23 mouse cellular contexts compared by ENCODE assay signal in the genomic region with DNA sequence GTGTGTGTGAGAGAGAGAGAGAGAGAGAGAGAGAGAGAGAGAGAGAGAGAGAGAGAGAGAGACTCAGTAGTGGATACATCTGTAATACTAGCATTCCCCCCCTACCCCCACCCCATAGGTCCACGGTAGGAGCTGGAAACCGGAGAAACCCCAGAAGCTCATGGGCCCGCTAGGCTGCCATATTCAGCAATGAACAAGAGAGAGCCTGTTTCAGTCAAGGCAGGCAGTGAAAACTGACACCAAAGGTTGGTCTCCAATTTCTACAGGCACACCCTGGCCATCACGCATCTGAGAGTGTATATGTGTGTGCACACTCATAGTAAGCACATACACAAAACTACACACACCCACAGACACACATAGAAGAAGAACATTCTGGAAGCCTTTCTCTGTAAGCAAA.
A peak's percentile ranks its signal among the peaks of the same experiment; 100 is the strongest.
DNase-seq lines count a peak whose midpoint lies in the region; ATAC-seq and TF ChIP-seq lines count a peak whose summit lies in the region.
"Had no signal": no experiment of that assay in that cellular context is flagged by ENCODE, and none has a peak within 500 bp of the region (broad histone marks: within the 10 kb centered on the region; RNA-seq: fewer than 3 reads in every experiment).

No protein-coding gene starts in this region.

- H3K9me3 ChIP-seq in limb, embryonic 11.5 days (ENCODE audit: control insufficient read depth, low read length): no peaks in the 10 kb centered on the region
- H3K9me3 ChIP-seq in limb, embryonic 10.5 days (replicated peaks): no peaks in the 10 kb centered on the region
- H3K9me3 ChIP-seq in embryonic facial prominence, embryonic 10.5 days: no peaks in the 10 kb centered on the region
- H3K9me3 ChIP-seq in limb, embryonic 14.5 days (ENCODE audit: control insufficient read depth, low read length): no peaks in the 10 kb centered on the region
- H3K9me3 ChIP-seq in midbrain, postnatal 0 days (ENCODE audit: low read length): no peaks in the 10 kb centered on the region
- H3K9me3 ChIP-seq: embryonic facial prominence, embryonic 15.5 days; forebrain, embryonic 10.5 days; heart, embryonic 13.5 days; hindbrain, embryonic 12.5 days; intestine, embryonic 15.5 days had no signal

- no peak overlapping the region for H3K27ac ChIP-seq in limb, embryonic 11.5 days (replicated peaks; ENCODE audit: low read depth, low read length)
- no peak overlapping the region; the same call in 1 of the 2 replicates for H3K27ac ChIP-seq in limb, embryonic 10.5 days
- no peak overlapping the region for H3K27ac ChIP-seq in embryonic facial prominence, embryonic 10.5 days (replicated peaks)
- no peak overlapping the region for H3K27ac ChIP-seq in limb, embryonic 14.5 days (replicated peaks; ENCODE audit: low read depth, low read length)
- H3K27ac ChIP-seq in midbrain, postnatal 0 days (ENCODE audit: low read depth, low read length): no peak overlapping the region
- H3K27ac ChIP-seq: embryonic facial prominence, embryonic 15.5 days; forebrain, embryonic 10.5 days; heart, adult 2 months; heart, embryonic 13.5 days; hindbrain, embryonic 12.5 days; hindbrain, postnatal 0 days; intestine, embryonic 15.5 days had no signal

- H3K4me3 ChIP-seq in limb, embryonic 11.5 days (ENCODE audit: low read depth, low read length): no peak overlapping the region
- H3K4me3 ChIP-seq in limb, embryonic 10.5 days: no peak overlapping the region
- H3K4me3 ChIP-seq in embryonic facial prominence, embryonic 10.5 days: no peak overlapping the region
- H3K4me3 ChIP-seq in limb, embryonic 14.5 days (replicated peaks; ENCODE audit: low read length): no peak overlapping the region
- no peak overlapping the region for H3K4me3 ChIP-seq in midbrain, postnatal 0 days (ENCODE audit: low read depth, low read length)
- H3K4me3 ChIP-seq: embryonic facial prominence, embryonic 15.5 days; erythroblast, embryonic 14.5 days; forebrain, embryonic 10.5 days; heart, adult 2 months; heart, embryonic 13.5 days; hindbrain, embryonic 12.5 days; intestine, embryonic 15.5 days had no signal

- H3K4me2 ChIP-seq in limb, embryonic 11.5 days (ENCODE audit: low read depth, severe bottlenecking): no peak overlapping the region
- H3K4me2 ChIP-seq in limb, embryonic 14.5 days (replicated peaks; ENCODE audit: low read depth, low read length, severe bottlenecking): no peak overlapping the region
- no peak overlapping the region for H3K4me2 ChIP-seq in midbrain, postnatal 0 days (ENCODE audit: low read depth, low read length, poor library complexity, severe bottlenecking)
- H3K4me2 ChIP-seq: embryonic facial prominence, embryonic 15.5 days; hindbrain, embryonic 12.5 days; intestine, embryonic 15.5 days had no signal

- H3K27me3 ChIP-seq in limb, embryonic 11.5 days (ENCODE audit: control insufficient read depth, insufficient read depth, low read length): no peaks in the 10 kb centered on the region
- H3K27me3 ChIP-seq in limb, embryonic 10.5 days (ENCODE audit: low read depth, poor library complexity, severe bottlenecking): no peaks in the 10 kb centered on the region
- no peaks in the 10 kb centered on the region for H3K27me3 ChIP-seq in embryonic facial prominence, embryonic 10.5 days (replicated peaks; ENCODE audit: low read depth, poor library complexity, severe bottlenecking)
- no peaks in the 10 kb centered on the region for H3K27me3 ChIP-seq in limb, embryonic 14.5 days (ENCODE audit: control insufficient read depth, insufficient read depth, low read length)
- no peaks in the 10 kb centered on the region for H3K27me3 ChIP-seq in midbrain, postnatal 0 days (ENCODE audit: insufficient read depth, low read length)
- H3K27me3 ChIP-seq: embryonic facial prominence, embryonic 15.5 days; heart, embryonic 13.5 days; hindbrain, embryonic 12.5 days; intestine, embryonic 15.5 days had no signal

- peak; percentile 68 for ATAC-seq in limb, embryonic 11.5 days (ENCODE audit: insufficient number of reproducible peaks, low FRiP score, low TSS enrichment, low read depth)
- ATAC-seq in limb, embryonic 14.5 days (ENCODE audit: low FRiP score, low read depth): peak; percentile 44; the same call in 1 of the 2 replicates
- no peak for ATAC-seq in midbrain, postnatal 0 days (ENCODE audit: low FRiP score)
- ATAC-seq: forebrain, embryonic 14.5 days; hindbrain, postnatal 0 days; intestine, embryonic 15.5 days had no signal

- no peaks in the 10 kb centered on the region for H3K36me3 ChIP-seq in limb, embryonic 11.5 days (ENCODE audit: control insufficient read depth, insufficient read depth, low read length)
- H3K36me3 ChIP-seq in limb, embryonic 10.5 days: no peaks in the 10 kb centered on the region
- H3K36me3 ChIP-seq in embryonic facial prominence, embryonic 10.5 days (replicated peaks): no peaks in the 10 kb centered on the region
- H3K36me3 ChIP-seq in limb, embryonic 14.5 days (ENCODE audit: control insufficient read depth, insufficient read depth, low read length): no peaks in the 10 kb centered on the region
- H3K36me3 ChIP-seq in midbrain, postnatal 0 days (ENCODE audit: insufficient read depth, low read length): no peaks in the 10 kb centered on the region
- H3K36me3 ChIP-seq: embryonic facial prominence, embryonic 15.5 days; forebrain, embryonic 10.5 days; heart, embryonic 13.5 days; hindbrain, embryonic 12.5 days; intestine, embryonic 15.5 days had no signal

- no peak overlapping the region for H3K9ac ChIP-seq in limb, embryonic 11.5 days (ENCODE audit: low read length)
- no peak overlapping the region for H3K9ac ChIP-seq in limb, embryonic 14.5 days (ENCODE audit: low read depth, low read length, severe bottlenecking)
- no peak overlapping the region for H3K9ac ChIP-seq in midbrain, postnatal 0 days (replicated peaks; ENCODE audit: low read length, poor library complexity, severe bottlenecking)
- H3K9ac ChIP-seq: embryonic facial prominence, embryonic 15.5 days; heart, embryonic 13.5 days; hindbrain, embryonic 12.5 days; intestine, embryonic 15.5 days had no signal

- 31% methylated on average over 4 of the region's 4 CpGs for WGBS in limb, embryonic 11.5 days
- 62% methylated on average over 4 of the region's 4 CpGs for WGBS in limb, embryonic 10.5 days
- WGBS in embryonic facial prominence, embryonic 10.5 days: 24% methylated on average over 4 of the region's 4 CpGs
- WGBS in limb, embryonic 14.5 days: 25% methylated on average over 4 of the region's 4 CpGs
- WGBS in midbrain, postnatal 0 days: 61% methylated on average over 4 of the region's 4 CpGs

- no peak for TF ChIP-seq CTCF in midbrain, postnatal 0 days (IDR thresholded peaks at IDR 0.05)

- no peaks in the 10 kb centered on the region for H3K4me1 ChIP-seq in limb, embryonic 11.5 days (ENCODE audit: control insufficient read depth, insufficient read depth, low read length)
- H3K4me1 ChIP-seq in limb, embryonic 10.5 days: peaks cover 13% of the 10 kb centered on the region
- H3K4me1 ChIP-seq in embryonic facial prominence, embryonic 10.5 days: peaks cover 24% of the 10 kb centered on the region
- H3K4me1 ChIP-seq in limb, embryonic 14.5 days (ENCODE audit: control insufficient read depth, insufficient read depth, low read length): no peaks in the 10 kb centered on the region
- no peaks in the 10 kb centered on the region for H3K4me1 ChIP-seq in midbrain, postnatal 0 days (ENCODE audit: insufficient read depth, low read length)
- H3K4me1 ChIP-seq: intestine, embryonic 15.5 days had no signal

- no peak for TF ChIP-seq POLR2A in limb, embryonic 14.5 days (IDR thresholded peaks at IDR 0.05; ENCODE audit: borderline replicate concordance, extremely low read depth, insufficient read depth, insufficient read length)

- peak; percentile 52 for DNase-seq in limb, embryonic 11.5 days (ENCODE audit: low spot score)
- no peak for DNase-seq in limb, embryonic 10.5 days (ENCODE audit: low spot score)
- DNase-seq in embryonic facial prominence, embryonic 10.5 days (ENCODE audit: low spot score): peak; percentile 46
- DNase-seq in forelimb bud, embryonic 11.5 days (ENCODE audit: low read depth, low spot score): peak; percentile 71
- DNase-seq in limb, embryonic 14.5 days (ENCODE audit: low spot score): no peak
- DNase-seq in kidney, adult 18-20 months: no peak
- DNase-seq in left cerebral cortex, adult 11 months (ENCODE audit: low spot score): no peak
- no peak for DNase-seq in midbrain, postnatal 0 days (ENCODE audit: low spot score)
- DNase-seq: adrenal gland, adult 2 months; adrenal gland, postnatal 25 days; cerebellum, adult 2 months; cerebellum, postnatal 10 days; gastrocnemius, postnatal 14 days; heart, adult 2 months; heart, postnatal 36 days had no signal

Comparison
In these comparisons a context has a peak if more than half of its experiments do, and no peak if none do; other contexts are left out.
1. DNase-seq: peak in limb, embryonic 11.5 days (single experiment), embryonic facial prominence, embryonic 10.5 days (single experiment) and forelimb bud, embryonic 11.5 days (single experiment); none in limb, embryonic 10.5 days (single experiment), limb, embryonic 14.5 days (single experiment), kidney, adult 18-20 months (single experiment), left cerebral cortex, adult 11 months (single experiment) and midbrain, postnatal 0 days (single experiment).